Mouse (Mus musculus) telencephalon, adult 2 months (tissue): ENCODE measurements around the gene Cep97.
"Not testable (repeated sequence)": the region's sequence is repeated elsewhere in the genome, so short reads cannot be mapped to it uniquely, and the experiment has no call there.

ENCODE experiments used
- DNase-seq: peaks from one replicate; pipeline ENCODE4 v3.0.0-alpha.2; 2011; ENCODE audit warnings: low read depth, low spot score

Cep97 gene

DNA sequence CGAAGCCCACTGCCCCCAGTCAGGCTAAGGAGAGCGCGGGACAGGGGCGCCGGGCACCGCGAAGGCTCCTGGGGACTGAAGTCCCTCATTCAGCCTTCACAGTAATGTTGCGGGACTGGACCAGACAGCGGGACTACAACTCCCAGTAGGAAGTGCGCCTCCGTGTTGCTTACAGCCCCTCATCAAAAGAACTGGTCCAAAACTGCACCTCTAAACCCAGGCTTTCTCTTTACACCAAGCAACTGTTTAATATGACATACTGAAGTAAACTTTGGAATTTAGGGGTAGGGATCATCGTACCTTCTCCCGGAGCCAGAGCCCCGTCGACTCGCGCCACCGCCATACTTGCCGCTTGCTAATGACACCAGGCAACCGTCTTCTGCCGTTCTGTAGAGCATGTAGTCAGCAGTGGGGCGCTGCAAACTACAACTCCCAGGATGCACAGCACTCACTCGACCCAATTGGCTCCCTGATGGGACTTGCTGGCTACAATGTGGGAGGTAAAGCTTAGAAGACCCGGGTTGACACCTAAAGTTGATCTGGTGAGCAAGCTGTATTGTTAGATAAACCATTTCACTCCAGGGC lies at the start of gene Cep97:
Gene Cep97 (minus strand): TSS at position 403 of the 585 bp plus-strand sequence.
- peak; percentile 96 for DNase-seq

DNA sequence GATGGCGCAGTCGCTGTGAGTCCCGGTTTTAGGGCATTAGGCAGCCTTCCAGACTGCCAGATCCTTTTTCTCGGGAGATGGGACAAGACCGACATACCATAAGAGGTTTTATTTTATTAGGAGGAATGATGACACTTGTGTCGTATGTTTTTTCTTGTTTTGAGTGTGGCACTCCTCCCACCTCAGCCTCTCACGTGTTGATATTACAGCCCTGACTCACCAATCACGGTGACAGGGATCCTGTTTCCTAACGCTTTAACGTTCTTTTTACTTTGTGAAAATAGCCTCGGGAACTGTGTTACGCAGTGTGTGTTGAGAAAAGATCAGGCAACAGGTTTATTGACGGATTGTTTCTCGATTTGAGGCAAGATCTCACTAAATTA lies 40.2 kb upstream of the Cep97 start:
- no peak for DNase-seq

DNA sequence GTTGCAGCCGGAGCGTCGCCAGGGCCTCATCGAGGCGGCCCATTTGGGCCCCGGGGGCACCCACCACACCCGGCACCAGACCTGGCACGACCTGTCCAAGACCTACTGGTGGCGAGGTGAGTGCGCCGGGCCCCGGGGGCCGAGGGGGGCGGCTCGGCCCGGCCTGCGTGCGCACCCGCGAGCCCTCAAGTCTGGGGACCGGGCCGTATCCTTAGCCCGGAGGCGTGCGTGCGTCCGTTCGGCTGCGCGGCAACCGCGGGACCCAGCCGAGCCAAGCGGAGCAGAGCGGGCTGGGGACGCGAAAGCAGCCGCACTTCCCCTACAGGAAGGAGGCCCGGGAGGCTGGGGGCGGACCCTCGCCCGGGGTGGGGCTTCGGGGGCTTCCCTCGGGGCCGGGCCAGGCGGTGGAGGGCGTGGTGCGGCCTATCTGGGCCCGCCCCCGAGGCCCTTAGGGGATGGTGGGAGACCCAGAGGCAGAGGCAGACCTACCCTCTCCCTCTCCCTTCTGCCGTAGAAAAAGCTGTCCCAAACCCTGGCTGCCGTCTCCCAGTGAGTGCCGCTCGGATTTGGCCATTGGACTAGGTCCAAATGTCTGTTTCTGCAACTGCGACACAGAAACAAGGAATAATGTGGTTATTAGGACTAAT lies 39.7 kb upstream of the Cep97 start:
- DNase-seq: no peak

DNA sequence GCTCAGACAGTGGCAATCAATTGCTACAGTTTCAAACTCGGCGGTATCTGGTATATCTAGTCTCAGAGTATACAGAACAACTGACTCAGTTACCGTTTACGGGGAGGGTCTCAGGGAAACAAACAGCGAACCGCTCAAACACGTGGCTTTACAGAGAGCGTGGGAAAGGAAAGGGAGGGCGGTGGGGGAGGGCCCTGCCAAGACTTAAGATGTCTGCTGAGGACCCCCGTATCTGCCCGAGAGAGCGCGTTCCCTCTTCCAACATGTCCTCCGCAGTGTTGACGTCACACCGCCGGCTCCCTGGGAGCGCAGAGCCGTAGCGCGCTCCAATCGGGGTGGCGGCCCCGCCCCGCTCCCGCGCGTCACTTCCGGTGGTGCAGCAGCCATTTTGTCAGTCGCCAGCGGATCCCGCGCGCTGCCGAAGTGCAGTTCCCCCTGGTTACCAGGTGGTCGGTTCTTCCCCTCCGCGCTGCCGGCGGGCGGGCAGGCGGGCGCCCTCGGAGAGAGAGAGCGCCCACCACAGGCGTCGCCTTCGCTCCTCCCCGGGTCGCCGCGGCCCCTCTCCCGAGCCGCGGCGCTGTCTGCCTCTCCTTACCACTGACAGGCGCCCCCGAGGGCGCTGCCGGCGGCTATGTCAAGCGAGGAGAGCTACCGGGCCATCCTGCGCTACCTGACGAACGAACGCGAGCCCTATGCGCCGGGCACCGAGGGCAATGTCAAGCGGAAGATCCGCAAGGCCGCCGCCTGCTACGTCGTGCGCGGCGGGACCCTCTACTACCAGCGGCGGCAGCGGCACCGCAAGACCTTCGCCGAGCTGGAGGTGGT lies 39.0 kb upstream of the Cep97 start, which contains the start of gene Zbtb11:
Gene Zbtb11 (plus strand): TSS at position 453 of the 825 bp plus-strand sequence.
- DNase-seq: peak; percentile 98

DNA sequence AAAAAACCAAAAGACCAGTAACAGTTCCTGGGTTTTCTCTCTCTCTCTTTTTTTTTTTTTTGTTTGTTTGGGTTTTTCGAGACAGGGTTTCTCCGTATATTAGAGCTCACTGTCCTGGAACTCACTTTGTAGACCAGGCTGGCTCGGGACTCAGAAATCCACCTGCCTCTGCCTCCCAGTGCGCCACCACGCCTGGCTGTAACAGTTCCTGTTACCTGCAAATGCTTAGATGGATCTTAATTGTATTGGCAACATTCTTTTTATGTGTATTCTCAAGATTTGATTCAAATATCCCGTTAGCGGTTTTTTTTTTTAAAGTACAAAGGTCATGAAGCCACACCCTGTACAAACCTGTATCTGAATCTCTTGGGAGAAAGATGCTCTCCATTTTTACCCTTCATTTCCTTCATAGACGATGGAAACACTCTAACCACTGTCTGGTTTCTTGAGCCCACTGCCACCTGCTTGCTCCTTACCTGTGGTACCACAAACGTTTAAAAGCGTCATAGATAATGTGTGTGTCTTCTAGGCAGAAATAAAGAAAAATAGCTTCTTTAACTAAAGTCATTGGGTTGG lies 38.1 kb upstream of the Cep97 start:
- DNase-seq: no peak

DNA sequence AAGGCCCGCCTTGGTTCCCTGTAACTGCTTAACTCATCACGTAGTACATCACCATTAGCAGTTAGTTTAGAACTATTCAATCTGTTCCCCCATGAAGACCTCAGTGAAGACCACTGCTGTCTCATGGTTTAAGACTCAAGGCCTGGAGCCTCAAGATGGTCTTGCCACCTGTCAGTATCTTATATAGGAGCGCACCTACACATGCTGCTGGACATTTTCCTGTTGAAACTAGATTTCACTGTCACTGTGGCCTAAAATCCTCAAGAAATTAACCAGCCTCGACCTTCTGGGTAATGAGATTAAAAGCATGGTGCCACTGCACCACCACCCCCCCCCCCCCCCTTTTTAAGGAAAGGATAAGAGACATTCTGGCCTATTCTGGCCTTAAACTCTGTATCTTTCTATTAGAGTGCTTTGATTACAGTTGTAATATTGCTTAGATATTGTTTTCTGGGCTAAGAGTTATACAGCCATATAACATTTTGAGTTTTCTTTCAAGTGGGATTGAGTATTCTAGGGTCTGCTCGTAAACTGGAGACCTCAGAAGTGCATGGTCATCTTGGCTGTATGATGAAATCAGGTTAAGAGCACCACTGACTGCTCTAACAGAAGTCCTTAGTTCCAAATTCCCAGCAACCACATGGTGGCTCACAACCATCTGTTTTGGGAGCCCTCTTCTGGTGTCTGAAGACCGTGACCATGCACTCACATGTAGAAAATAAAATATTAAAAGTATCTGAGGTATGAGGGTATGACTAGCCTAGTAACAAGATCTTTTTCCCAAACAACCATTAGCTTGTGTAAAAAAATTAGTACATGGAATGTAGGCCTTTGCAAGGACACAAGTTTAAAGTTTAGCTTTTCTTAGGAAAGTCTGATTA lies 37.3 kb upstream of the Cep97 start:
- no peak for DNase-seq

DNA sequence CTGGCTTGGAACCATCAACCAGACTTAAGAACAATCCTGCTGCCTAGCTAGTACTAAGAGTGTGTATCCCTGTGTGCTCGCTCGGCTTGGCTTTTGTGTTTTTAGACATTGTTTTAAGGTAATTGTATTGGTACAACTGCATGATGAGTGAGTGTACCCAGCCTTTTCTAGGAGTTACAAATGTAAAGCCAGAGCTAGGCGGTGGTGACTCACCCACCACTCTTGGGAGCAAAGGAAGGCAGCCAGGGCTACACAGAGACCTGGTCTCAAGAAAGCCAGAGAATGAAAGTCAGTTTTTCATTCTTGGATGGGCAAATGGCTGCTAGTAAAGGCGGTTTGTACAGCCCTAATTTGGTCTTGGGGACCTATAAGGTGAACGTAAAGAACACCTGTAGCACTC lies 35.8 kb upstream of the Cep97 start:
- no peak for DNase-seq

DNA sequence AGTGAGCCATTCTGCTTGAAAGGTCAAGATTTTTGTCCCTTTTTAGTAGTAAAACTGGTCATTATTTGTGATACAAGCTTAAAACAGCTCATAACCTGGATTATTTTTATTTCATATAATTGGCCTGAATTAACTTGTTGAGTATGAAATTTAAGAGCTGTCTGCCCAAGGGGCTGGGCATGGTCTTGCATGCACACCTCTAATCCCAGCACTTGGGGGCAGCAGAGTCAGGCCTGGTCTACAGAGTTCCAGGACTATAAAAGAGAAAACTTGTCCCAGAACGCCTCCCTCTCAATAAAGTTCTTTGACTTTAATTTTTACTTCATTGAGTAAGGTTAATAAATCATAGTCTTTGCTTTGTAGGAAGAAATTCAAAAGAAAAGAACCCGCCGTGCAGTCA lies 34.5 kb upstream of the Cep97 start:
- no peak for DNase-seq

DNA sequence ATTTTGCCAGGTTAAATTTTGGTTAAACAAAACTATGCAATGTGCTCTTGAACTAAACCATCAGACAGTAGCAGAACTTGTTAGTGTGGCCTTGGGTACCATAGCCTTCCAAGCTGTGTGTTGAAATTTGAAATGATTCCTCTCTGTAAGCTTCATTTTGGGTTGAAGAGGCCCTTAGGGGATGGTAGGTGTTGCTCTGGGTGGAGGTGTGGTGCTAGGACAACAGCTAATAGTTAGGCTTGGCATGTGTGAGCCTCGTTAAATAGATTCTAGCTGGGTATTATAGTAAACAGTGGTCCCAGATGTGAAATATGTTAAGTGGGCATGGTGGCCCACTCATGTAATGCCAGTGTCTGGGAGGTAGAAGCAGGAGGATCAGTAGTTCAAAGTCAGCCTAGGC lies 32.6 kb upstream of the Cep97 start:
- no peak for DNase-seq

DNA sequence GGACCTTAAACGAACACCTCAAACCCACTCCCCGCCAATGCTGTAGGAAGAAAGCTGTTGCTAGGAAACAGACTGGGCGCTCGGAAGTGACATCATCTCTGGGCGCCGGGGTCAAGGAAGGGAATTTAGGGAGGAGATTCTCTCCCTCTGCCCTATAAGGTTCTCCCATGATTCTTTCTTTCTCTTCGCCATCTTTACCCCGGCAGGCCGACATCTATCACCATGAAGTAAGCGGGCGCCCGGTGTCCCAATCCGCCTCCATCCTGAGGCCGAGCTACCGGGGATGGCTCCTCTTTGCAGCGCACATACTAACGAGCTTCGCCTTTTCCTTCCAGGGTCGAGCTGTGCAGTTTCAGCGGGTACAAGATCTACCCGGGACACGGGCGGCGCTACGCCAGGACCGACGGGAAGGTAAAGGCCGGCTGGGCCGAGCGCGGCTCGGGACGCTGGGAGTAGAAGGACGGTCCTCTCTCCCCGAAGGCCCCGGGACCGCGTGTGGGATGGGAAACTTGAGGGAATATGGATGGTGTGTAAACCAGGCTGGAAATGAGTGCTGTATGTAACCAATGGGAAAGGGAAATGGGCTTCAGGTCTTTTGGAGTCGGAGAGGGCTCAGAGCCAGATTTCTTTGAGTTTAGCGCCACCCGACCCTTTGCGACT lies 31.7 kb upstream of the Cep97 start, which contains the start of gene Rpl24:
Gene Rpl24 (plus strand): TSS at position 64 of the 660 bp plus-strand sequence.
- DNase-seq: peak; percentile 95

DNA sequence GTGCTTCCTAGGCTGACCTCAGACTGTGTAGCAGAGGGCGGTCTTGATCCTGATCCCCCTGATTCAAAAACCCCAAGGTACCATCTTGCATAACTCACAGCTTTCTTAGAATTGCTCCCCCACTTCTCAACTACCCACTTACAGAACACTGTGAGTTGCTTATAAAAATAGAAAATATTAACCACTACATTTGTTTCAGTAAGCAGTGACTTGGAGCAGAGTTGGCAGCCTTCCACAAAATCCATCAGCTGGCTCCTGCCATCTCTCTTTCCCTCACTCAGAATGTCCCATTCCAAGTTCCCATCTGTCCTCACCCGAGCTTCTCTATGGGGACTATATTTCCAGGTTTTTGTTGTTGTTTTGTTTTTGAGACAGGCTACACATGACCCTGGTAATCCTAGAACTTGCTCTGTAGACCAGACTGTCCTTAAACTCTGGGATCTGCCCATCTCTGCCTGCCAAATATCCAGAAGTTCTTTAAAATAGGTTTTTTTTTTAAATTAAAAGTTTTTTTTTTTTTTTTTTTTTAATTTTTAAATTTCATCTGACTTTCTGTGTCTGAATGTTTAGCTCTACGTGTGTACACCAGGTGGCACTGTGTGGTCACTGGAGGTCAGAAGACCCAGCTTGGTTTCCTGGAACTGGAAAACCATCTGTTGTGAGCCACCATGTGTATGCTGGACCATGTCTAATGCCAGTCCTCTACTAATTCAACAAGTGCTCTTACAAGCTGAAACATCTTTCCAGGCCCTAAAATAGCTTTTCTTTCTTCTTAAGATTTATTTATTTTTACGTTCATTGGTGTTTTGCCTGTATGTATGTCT lies 29.7 kb upstream of the Cep97 start:
- DNase-seq: no peak

DNA sequence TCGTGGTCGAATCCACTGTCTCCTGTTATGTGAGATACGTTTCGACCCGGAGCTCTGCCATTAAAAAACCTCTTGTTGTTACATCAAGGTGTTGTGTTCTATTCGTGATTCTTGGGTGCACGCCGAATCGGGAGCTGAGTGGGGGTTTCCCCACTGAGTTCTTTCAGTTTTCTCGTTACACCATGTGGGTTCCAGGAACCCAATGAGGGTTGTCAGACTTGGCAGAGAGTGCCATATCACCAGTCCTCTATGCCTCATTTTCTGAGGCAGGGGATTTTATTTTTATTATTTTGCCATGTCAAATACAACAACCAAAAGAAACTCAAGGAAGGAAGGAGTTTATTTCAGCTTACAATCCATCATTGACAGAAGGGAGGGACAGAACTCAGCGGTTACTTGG lies 28.4 kb upstream of the Cep97 start:
- DNase-seq: not testable (repeated sequence)

DNA sequence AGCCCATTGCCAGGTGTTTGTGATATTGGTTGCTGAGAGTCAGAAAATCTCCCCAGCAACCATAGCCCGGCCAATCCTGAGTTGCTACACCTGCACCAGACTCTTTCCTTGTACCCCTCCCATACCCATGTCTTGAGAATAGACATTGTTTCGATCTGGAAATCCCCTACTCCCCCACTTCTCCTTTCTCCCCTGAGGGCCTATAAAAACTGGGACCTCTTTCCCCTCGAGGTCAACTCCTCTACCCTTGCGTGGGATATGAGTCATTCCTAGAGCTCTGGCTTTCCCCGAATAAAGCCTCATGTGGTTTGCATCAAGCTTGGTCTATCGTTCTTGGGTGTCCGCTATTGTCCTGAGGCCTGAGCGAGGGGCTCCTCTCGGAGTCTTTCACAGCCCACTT lies 19.5 kb upstream of the Cep97 start:
- DNase-seq: not testable (repeated sequence)

DNA sequence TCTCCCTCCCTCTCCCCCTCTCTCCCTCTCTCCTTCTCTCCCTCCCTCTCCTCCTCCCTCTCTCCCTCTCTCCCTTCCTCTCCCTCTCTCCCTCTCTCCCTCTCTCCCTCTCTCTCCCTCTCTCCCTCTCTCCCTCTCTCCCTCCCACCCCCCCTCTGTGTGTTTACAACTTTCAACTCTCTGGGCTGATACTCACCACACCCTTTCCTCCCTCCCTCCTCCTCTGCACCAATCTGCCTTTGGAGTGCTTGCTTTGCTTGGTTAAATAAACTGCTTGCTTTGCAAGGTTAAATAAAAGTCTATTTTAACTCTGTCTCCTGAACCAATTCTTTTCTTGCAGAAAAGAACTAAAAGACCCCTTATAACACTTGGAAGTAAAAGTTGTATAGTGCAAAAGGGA lies 18.1 kb upstream of the Cep97 start:
- DNase-seq: no peak

DNA sequence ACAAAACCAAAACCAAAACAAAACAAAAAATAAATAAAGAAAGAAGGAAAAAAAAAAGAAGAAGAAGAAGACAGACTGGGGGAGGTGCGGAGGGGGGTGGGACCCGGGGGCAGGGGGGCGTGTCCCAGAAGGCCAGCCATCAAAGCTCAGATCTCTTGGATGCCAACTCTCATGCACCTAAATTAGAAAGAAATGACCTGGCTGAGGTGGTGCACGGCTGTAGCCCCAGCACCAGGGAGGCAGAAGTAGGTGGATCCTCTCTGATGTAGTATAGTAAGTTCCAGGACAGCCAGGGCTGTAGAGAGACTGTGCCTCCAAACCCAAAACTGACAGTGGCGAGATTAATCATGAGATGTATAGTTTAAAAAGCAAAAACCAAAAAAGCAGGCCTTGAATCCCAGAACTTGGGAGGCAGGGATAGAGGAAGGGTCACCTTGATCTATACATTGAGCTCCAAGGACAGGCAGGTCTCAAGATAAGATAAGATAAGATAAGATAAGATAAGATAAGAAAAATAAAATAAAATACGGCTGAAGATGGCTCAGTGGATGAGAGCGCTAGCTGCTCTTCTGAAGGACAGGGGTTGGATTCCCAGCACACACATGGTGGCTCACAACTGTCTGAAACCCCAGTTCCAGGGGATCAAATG lies 17.1 kb upstream of the Cep97 start:
- no peak for DNase-seq

DNA sequence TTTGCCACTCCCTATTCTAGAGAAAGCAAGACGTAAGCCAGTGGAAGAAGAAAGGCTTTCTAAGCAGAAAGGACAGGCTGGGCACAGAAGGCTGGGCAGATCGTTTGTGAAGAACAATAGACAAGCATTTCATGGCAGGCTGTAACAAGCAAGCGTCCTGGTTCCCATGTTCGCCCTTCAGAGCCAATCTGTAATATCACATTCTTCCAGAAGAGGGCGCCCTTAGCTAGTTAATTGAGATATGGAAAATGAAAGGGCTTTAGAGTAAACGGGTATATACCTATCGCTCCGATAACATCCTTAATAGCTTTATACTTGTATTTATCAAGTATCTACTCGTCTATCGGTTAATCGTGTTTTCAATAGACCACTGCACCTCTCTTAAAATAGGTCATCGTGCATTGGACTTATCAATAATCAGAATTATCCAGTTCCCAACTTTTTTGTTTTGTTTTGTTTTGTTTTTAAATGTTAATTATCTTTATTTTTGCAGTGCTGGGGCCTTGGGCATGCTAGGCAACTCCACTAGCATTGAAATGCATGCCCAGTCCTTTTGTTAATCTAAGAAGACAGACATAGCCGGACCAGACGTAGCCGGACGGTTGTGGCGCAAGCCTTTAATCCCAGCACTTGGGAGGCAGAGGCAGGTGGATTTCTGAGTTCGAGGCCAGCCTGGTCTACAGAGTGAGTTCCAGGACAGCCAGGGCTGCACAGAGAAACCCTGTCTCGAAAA lies 16.5 kb upstream of the Cep97 start:
- peak; percentile 77 for DNase-seq

DNA sequence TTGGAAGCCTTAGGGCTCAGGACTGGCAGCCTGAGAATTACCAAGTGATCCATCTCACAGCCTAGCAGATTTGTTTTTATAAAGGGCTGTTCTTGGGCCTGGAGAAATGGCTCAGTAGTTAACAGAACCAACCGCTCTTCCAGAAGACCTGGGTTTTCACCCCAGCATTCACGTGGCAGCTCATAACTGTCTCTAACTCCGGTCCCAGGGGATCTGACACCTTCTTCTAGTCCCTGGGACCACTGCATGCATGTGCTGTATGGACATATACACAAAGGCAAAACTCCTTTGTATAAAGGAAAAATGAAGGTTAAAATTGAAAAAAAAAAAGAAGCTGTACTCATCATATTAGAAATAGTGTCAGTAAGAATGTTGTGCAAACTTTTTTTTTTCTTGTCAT lies 15.8 kb upstream of the Cep97 start:
- no peak for DNase-seq

DNA sequence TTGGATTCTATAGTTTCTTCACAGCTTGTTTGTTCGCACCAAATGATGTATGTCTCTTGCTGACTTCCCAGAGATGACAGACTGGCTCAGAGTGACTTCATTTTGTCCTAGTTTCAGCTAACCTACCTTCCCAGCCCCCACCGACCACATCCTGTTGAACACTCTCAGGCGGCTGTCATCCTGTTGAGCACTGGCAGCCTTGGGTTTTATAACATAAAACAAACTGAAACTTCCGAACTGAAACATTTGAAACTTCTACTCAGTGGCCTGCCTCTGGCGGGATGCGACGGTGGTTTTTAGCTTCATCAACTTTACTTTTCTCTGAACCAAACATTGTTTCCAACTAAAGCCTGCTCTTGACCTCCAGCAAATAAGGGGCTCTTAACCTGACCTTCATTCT lies 14.3 kb upstream of the Cep97 start:
- DNase-seq: no peak
